Mouse (Mus musculus) brain, embryonic 14.5 days (tissue): ENCODE measurements around the gene Kif28.

Experiments
- CTCF ChIP-seq: fragments of 200-500 bp; IDR thresholded peaks from 2 replicates; pipeline ENCODE4 v1.5.1; 2012; ENCODE audit warnings: inconsistent platforms, mild to moderate bottlenecking, moderate library complexity, borderline replicate concordance; ENCODE audit not compliant: insufficient read depth, insufficient read length; ENCODE audit errors: extremely low read depth
- POLR2A ChIP-seq: fragments of 200-500 bp; IDR thresholded peaks from 2 replicates; pipeline ENCODE4 v1.6.1; 2012; ENCODE audit warnings: mild to moderate bottlenecking, inconsistent platforms, borderline replicate concordance; ENCODE audit not compliant: poor library complexity, insufficient read depth, insufficient read length, severe bottlenecking; ENCODE audit errors: extremely low read depth

DNA sequence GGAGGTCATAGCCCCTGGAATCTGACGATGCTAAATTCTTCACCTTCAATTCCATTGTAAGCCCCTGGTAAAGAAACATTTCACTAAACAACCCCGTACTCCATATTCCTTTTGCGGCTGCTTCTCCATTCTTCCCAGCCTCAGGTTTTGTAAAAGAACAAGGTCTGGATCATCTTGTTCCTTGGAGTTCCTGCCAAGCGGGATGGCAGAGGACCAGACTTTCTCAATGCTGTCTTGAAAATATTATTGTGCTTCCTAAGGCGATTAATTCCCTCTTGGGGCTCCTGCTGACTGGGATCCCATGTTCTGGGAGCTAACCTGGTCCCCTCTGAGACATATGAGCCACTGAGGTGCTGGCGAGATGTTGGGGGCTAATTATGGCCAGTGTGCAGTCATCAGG, 39.9 kb downstream of the Kif28 start:
- TF ChIP-seq POLR2A (no peak), CTCF (no peak)
